Mouse (Mus musculus): ENCODE measurements around the gene Ltbp1. TPM values are rescaled to one million over a fixed set of nuclear protein-coding genes. Genes with fewer than 3 reads are reported as not detected.

Gene Ltbp1
- polyA plus RNA-seq, 1 experiment from 2014 or later, result 48.0 TPM

GRCm38 (mm10) chr17:75391429-75392192 lies 386.2 kb downstream of the Ltbp1 start:
- no peaks in the 10 kb centered on the region for H3K27me3 ChIP-seq
- H3K4me2 ChIP-seq (replicated peaks), result no peak overlapping the region
- no peaks in the 10 kb centered on the region for H3K9me3 ChIP-seq (replicated peaks)
- no peak overlapping the region for H3K4me3 ChIP-seq (replicated peaks)
- WGBS, result 85% methylated on average over 6 of the region's 6 CpGs
- ATAC-seq (ENCODE audit: insufficient number of reproducible peaks, low FRiP score, low TSS enrichment, low read depth), result no peak
- H3K4me1 ChIP-seq, result no peaks in the 10 kb centered on the region
- H3K36me3 ChIP-seq, result peaks cover 6% of the 10 kb centered on the region
- no peak overlapping the region for H3K9ac ChIP-seq
- no peak overlapping the region for H3K27ac ChIP-seq (replicated peaks)

- no peaks in the 10 kb centered on the region for H3K4me1 ChIP-seq
- no peak overlapping the region for H3K4me2 ChIP-seq (replicated peaks)
- H3K9me3 ChIP-seq (replicated peaks), result no peaks in the 10 kb centered on the region
- no peak overlapping the region for H3K9ac ChIP-seq
- H3K36me3 ChIP-seq, result no peaks in the 10 kb centered on the region
- H3K27ac ChIP-seq (replicated peaks), result no peak overlapping the region
- ATAC-seq (ENCODE audit: insufficient number of reproducible peaks, low FRiP score, low TSS enrichment, low read depth), result no peak
- H3K4me3 ChIP-seq (replicated peaks), result no peak overlapping the region
- no peaks in the 10 kb centered on the region for H3K27me3 ChIP-seq
- 55% methylated on average over 4 of the region's 4 CpGs for WGBS
These were observed 401.0 kb downstream of the Ltbp1 start for GRCm38 (mm10) chr17:75406405-75406804.

GRCm38 (mm10) chr17:75416861-75417260 lies 411.5 kb downstream of the Ltbp1 start:
- WGBS, result 71% methylated on average over 3 of the region's 3 CpGs
- H3K4me1 ChIP-seq, result no peaks in the 10 kb centered on the region
- H3K9ac ChIP-seq, result no peak overlapping the region
- ATAC-seq (ENCODE audit: insufficient number of reproducible peaks, low FRiP score, low TSS enrichment, low read depth), result no peak
- no peaks in the 10 kb centered on the region for H3K36me3 ChIP-seq
- H3K9me3 ChIP-seq (replicated peaks), result no peaks in the 10 kb centered on the region
- no peak overlapping the region for H3K27ac ChIP-seq (replicated peaks)
- H3K27me3 ChIP-seq, result no peaks in the 10 kb centered on the region
- no peak overlapping the region for H3K4me3 ChIP-seq (replicated peaks)
- H3K4me2 ChIP-seq (replicated peaks), result no peak overlapping the region

GRCm38 (mm10) chr17:75434152-75434551 lies 428.8 kb downstream of the Ltbp1 start:
- Histone ChIP-seq H3K9me3 (replicated peaks) (no peaks in the 10 kb centered on the region), H3K4me2 (replicated peaks) (no peak overlapping the region), H3K27ac (replicated peaks) (no peak overlapping the region), H3K4me1 (no peaks in the 10 kb centered on the region), H3K36me3 (no peaks in the 10 kb centered on the region), H3K9ac (no peak overlapping the region), H3K27me3 (no peaks in the 10 kb centered on the region), H3K4me3 (replicated peaks) (no peak overlapping the region)
- 85% methylated on average over 2 of the region's 2 CpGs for WGBS
- no peak for ATAC-seq (ENCODE audit: insufficient number of reproducible peaks, low FRiP score, low TSS enrichment, low read depth)

GRCm38 (mm10) chr17:75434871-75435270 lies 429.5 kb downstream of the Ltbp1 start:
- 59% methylated on average over 3 of the region's 3 CpGs for WGBS
- no peak overlapping the region for H3K4me2 ChIP-seq (replicated peaks)
- H3K27ac ChIP-seq (replicated peaks), result no peak overlapping the region
- no peak overlapping the region for H3K4me3 ChIP-seq (replicated peaks)
- no peaks in the 10 kb centered on the region for H3K27me3 ChIP-seq
- no peaks in the 10 kb centered on the region for H3K9me3 ChIP-seq (replicated peaks)
- no peaks in the 10 kb centered on the region for H3K4me1 ChIP-seq
- H3K9ac ChIP-seq, result no peak overlapping the region
- no peak for ATAC-seq (ENCODE audit: insufficient number of reproducible peaks, low FRiP score, low TSS enrichment, low read depth)
- H3K36me3 ChIP-seq, result no peaks in the 10 kb centered on the region

GRCm38 (mm10) chr17:75435599-75435998 lies 430.2 kb downstream of the Ltbp1 start, which contains the start of gene Rasgrp3:
TSS of gene Rasgrp3 (plus strand) at chr17:75435896.
- Histone ChIP-seq H3K4me1 (no peaks in the 10 kb centered on the region), H3K36me3 (no peaks in the 10 kb centered on the region), H3K9ac (no peak within 1 kb of the TSS), H3K27me3 (no peaks in the 10 kb centered on the region), H3K9me3 (replicated peaks) (no peaks in the 10 kb centered on the region), H3K27ac (replicated peaks) (no peak within 1 kb of the TSS), H3K4me3 (replicated peaks) (0 out of 2 replicates have a peak within 1 kb of the TSS, but pooled peaks have one; percentile 4), H3K4me2 (replicated peaks) (no peak within 1 kb of the TSS)
- ATAC-seq (ENCODE audit: insufficient number of reproducible peaks, low FRiP score, low TSS enrichment, low read depth), result no peak
- WGBS, result 66% methylated on average over 6 of the region's 6 CpGs

- Histone ChIP-seq H3K4me2 (replicated peaks) (no peak overlapping the region), H3K36me3 (no peaks in the 10 kb centered on the region), H3K9me3 (replicated peaks) (no peaks in the 10 kb centered on the region), H3K27ac (replicated peaks) (no peak overlapping the region), H3K27me3 (no peaks in the 10 kb centered on the region), H3K4me1 (no peaks in the 10 kb centered on the region), H3K4me3 (replicated peaks) (0 out of 2 replicates have a peak overlapping the region, but pooled peaks have one; percentile 4), H3K9ac (no peak overlapping the region)
- WGBS, result 63% methylated on average over 8 of the region's 8 CpGs
- ATAC-seq (ENCODE audit: insufficient number of reproducible peaks, low FRiP score, low TSS enrichment, low read depth), result no peak
These were observed 430.7 kb downstream of the Ltbp1 start for GRCm38 (mm10) chr17:75436095-75436494.

GRCm38 (mm10) chr17:75436819-75437218 lies 431.5 kb downstream of the Ltbp1 start:
- 75% methylated on average over 6 of the region's 6 CpGs for WGBS
- H3K27ac ChIP-seq (replicated peaks), result no peak overlapping the region
- no peak for ATAC-seq (ENCODE audit: insufficient number of reproducible peaks, low FRiP score, low TSS enrichment, low read depth)
- H3K4me2 ChIP-seq (replicated peaks), result no peak overlapping the region
- H3K36me3 ChIP-seq, result no peaks in the 10 kb centered on the region
- H3K4me1 ChIP-seq, result no peaks in the 10 kb centered on the region
- H3K9me3 ChIP-seq (replicated peaks), result no peaks in the 10 kb centered on the region
- no peaks in the 10 kb centered on the region for H3K27me3 ChIP-seq
- no peak overlapping the region for H3K9ac ChIP-seq
- H3K4me3 ChIP-seq (replicated peaks), result no peak overlapping the region

GRCm38 (mm10) chr17:75437239-75437750 lies 431.9 kb downstream of the Ltbp1 start:
- Histone ChIP-seq H3K27me3 (no peaks in the 10 kb centered on the region), H3K27ac (replicated peaks) (no peak overlapping the region), H3K4me2 (replicated peaks) (no peak overlapping the region), H3K9ac (no peak overlapping the region), H3K4me3 (replicated peaks) (no peak overlapping the region), H3K4me1 (no peaks in the 10 kb centered on the region), H3K36me3 (no peaks in the 10 kb centered on the region), H3K9me3 (replicated peaks) (no peaks in the 10 kb centered on the region)
- WGBS, result 71% methylated on average over 11 of the region's 11 CpGs
- ATAC-seq (ENCODE audit: insufficient number of reproducible peaks, low FRiP score, low TSS enrichment, low read depth), result no peak

- ATAC-seq (ENCODE audit: insufficient number of reproducible peaks, low FRiP score, low TSS enrichment, low read depth), result no peak
- H3K36me3 ChIP-seq, result no peaks in the 10 kb centered on the region
- no peaks in the 10 kb centered on the region for H3K27me3 ChIP-seq
- no peak overlapping the region for H3K9ac ChIP-seq
- 68% methylated on average over 5 of the region's 5 CpGs for WGBS
- peaks cover 2% of the 10 kb centered on the region; the same call in 1 of the 2 replicates for H3K4me1 ChIP-seq
- H3K4me2 ChIP-seq (replicated peaks), result no peak overlapping the region
- H3K27ac ChIP-seq (replicated peaks), result no peak overlapping the region
- H3K9me3 ChIP-seq (replicated peaks), result no peaks in the 10 kb centered on the region
- no peak overlapping the region for H3K4me3 ChIP-seq (replicated peaks)
These were observed 432.8 kb downstream of the Ltbp1 start for GRCm38 (mm10) chr17:75438162-75438561.

- H3K9ac ChIP-seq, result no peak overlapping the region
- no peak overlapping the region for H3K4me2 ChIP-seq (replicated peaks)
- 72% methylated on average over 14 of the region's 14 CpGs for WGBS
- ATAC-seq (ENCODE audit: insufficient number of reproducible peaks, low FRiP score, low TSS enrichment, low read depth), result no peak
- H3K9me3 ChIP-seq (replicated peaks), result no peaks in the 10 kb centered on the region
- peaks cover 5% of the 10 kb centered on the region; the same call in 1 of the 2 replicates for H3K4me1 ChIP-seq
- H3K36me3 ChIP-seq, result no peaks in the 10 kb centered on the region
- H3K27ac ChIP-seq (replicated peaks), result no peak overlapping the region
- H3K27me3 ChIP-seq, result no peaks in the 10 kb centered on the region
- no peak overlapping the region for H3K4me3 ChIP-seq (replicated peaks)
These were observed 433.7 kb downstream of the Ltbp1 start for GRCm38 (mm10) chr17:75439062-75439461.

GRCm38 (mm10) chr17:75440619-75441018 lies 435.3 kb downstream of the Ltbp1 start:
- 62% methylated on average over 7 of the region's 7 CpGs for WGBS
- H3K27ac ChIP-seq (replicated peaks), result no peak overlapping the region

More at GRCm38 (mm10) chr17:75440619-75441018, 435.3 kb downstream of the Ltbp1 start:
- Histone ChIP-seq H3K4me1 (peaks cover 5% of the 10 kb centered on the region; the same call in 1 of the 2 replicates), H3K4me3 (replicated peaks) (no peak overlapping the region), H3K27me3 (no peaks in the 10 kb centered on the region), H3K9ac (no peak overlapping the region), H3K36me3 (no peaks in the 10 kb centered on the region), H3K4me2 (replicated peaks) (no peak overlapping the region), H3K9me3 (replicated peaks) (no peaks in the 10 kb centered on the region)
- no peak for ATAC-seq (ENCODE audit: insufficient number of reproducible peaks, low FRiP score, low TSS enrichment, low read depth)

All from embryonic facial prominence, embryonic 15.5 days (tissue).